Mouse (Mus musculus) embryonic facial prominence, embryonic 11.5 days (tissue): ENCODE measurements at regions not wholly inside any gene's neighbourhood (a gene's known extent, or its start where the extent isn't known, plus 50 kb on each side); places are given as distances from the start of the nearest gene placed in this dataset.

Source experiments
- ATAC-seq: fragments of 200-750 bp; cut with Nextera tagmentation; replicated peaks from 2 replicates; pipeline ENCODE4 v1.8.0; 2017; ENCODE audit warnings: low read depth; ENCODE audit not compliant: insufficient number of reproducible peaks, low FRiP score, low TSS enrichment
- DNase-seq: peaks from one replicate; pipeline ENCODE4 v3.0.0-alpha.2; 2015; ENCODE audit warnings: low spot score
- H3K27ac ChIP-seq: fragments of 300-500 bp; sonication (generic); replicated peaks from 2 replicates; pipeline ENCODE4 v1.5.1; 2014; ENCODE audit warnings: mild to moderate bottlenecking, low read depth, low read length, control low read depth
- H3K27me3 ChIP-seq: fragments of 300-500 bp; sonication (generic); 2 replicates; pipeline ENCODE4 v1.6.1; 2014; ENCODE audit warnings: mild to moderate bottlenecking, low read length, moderate library complexity, mixed read lengths; ENCODE audit not compliant: control insufficient read depth, insufficient read depth
- H3K36me3 ChIP-seq: fragments of 300-500 bp; sonication (generic); replicated peaks from 2 replicates; pipeline ENCODE4 v1.6.1; 2014; ENCODE audit warnings: low read depth, mild to moderate bottlenecking, low read length, moderate library complexity, mixed read lengths; ENCODE audit not compliant: control insufficient read depth, insufficient read depth
- H3K4me1 ChIP-seq: fragments of 300-500 bp; sonication (generic); 2 replicates; pipeline ENCODE4 v1.6.1; 2014; ENCODE audit warnings: low read length, mixed read lengths; ENCODE audit not compliant: control insufficient read depth, insufficient read depth
- H3K4me2 ChIP-seq: fragments of 300-500 bp; sonication (generic); 2 replicates; pipeline ENCODE4 v1.6.1; 2014; ENCODE audit warnings: low read depth, mild to moderate bottlenecking, control low read depth, low read length, moderate library complexity
- H3K4me3 ChIP-seq: fragments of 300-500 bp; sonication (generic); 2 replicates; pipeline ENCODE4 v1.5.1; 2014; ENCODE audit warnings: low read depth, low read length, control low read depth
- H3K9ac ChIP-seq: fragments of 300-500 bp; sonication (generic); replicated peaks from 2 replicates; pipeline ENCODE4 v1.6.1; 2014; ENCODE audit warnings: mild to moderate bottlenecking, control low read depth, low read length
- H3K9me3 ChIP-seq: fragments of 300-500 bp; sonication (generic); replicated peaks from 2 replicates; pipeline ENCODE4 v1.6.1; 2016; ENCODE audit warnings: mild to moderate bottlenecking, low read length, inconsistent platforms, mixed read lengths; ENCODE audit not compliant: control insufficient read depth
- WGBS: fragments of 180-500 bp; shearing (Covaris S2); extraction: QIAGEN DNeasy Blood & Tissue Kit; methylation state at CpG from one replicate; pipeline ENCODE4 v1.1.7; 2014; 5-methylcytosine and 5-hydroxymethylcytosine counted together

DNA sequence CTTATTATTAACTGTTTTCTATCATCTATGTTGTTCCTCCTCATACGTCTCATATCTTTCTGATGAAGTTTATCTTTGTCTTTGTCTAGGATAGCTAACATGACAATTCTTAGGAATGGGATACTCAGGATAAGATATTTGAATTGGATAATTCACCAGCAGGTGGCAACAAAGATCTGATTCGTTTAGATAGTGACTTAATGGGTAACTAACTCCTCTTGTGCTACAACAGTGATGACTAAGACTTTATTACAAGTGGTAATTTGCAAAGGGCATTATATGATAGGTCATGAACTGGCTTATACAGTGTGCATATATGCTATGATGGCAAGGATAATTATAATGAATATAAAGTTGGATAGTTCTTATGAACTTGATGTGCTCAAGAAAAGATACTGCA, 1207.9 kb downstream of the Nxph1 start:
- Histone ChIP-seq H3K9me3 (no peaks in the 10 kb centered on the region), H3K9ac (no peak overlapping the region), H3K4me1 (no peaks in the 10 kb centered on the region), H3K27ac (no peak overlapping the region), H3K27me3 (no peaks in the 10 kb centered on the region), H3K4me2 (no peak overlapping the region), H3K4me3 (no peak overlapping the region), H3K36me3 (no peaks in the 10 kb centered on the region)
- ATAC-seq (no peak), DNase-seq (peak; percentile 8)
- WGBS = 58% methylated on average over 2 of the region's 2 CpGs

DNA sequence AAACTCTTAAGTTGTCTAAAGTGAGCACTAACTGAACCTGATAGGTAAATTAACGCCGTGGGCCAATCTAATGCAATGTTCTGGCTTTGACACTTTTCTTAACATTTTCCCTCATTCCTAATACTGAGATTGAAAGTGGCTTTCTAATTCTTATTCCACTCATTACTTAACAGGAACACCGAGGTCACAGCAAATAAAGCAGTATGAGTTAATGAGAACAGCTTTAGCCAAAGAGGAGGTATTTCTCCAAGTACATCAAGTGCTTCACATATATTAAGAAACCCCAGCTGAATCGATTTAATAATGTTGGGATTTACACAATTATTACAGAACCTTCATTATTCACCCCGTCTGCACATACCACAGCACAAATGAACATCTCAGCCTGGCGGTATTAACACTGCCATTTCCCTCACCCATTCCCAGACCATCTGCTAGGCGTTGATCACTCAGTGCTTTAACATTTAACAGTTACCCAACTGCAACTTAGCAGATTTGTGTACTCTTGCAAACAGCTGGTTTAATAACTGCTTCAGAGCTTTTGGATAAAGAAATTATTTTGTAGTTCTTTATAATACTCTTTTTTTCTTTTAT, 1233.5 kb downstream of the Nxph1 start:
- DNase-seq (no peak), ATAC-seq (no peak)
- Histone ChIP-seq H3K4me3 (no peak overlapping the region), H3K9me3 (no peaks in the 10 kb centered on the region), H3K36me3 (no peaks in the 10 kb centered on the region), H3K27me3 (no peaks in the 10 kb centered on the region), H3K9ac (no peak overlapping the region), H3K4me1 (no peaks in the 10 kb centered on the region), H3K4me2 (no peak overlapping the region), H3K27ac (no peak overlapping the region)
- 84% methylated on average over 7 of the region's 7 CpGs for WGBS

DNA sequence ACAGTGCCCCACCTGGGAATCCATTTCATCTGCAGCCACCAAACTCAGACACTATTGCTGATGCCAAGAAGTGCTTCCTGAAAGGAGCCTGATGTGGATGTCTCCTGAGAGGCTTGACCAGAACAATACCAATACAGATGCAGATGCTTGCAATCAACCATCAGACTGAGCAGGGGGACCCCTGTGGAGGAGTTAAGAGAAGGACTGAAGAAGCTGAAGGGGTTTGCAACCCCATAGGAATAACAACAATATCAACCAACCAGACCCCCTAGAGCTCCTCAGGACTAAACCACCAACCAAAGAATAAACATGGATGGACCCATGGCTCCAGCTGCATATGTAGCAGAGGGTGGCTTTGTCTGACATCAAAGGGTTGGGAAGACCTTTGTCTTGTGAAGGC, 1237.7 kb downstream of the Nxph1 start:
- H3K4me2 ChIP-seq = no peak overlapping the region
- H3K27me3 ChIP-seq = no peaks in the 10 kb centered on the region
- no peak overlapping the region for H3K27ac ChIP-seq
- no peaks in the 10 kb centered on the region for H3K4me1 ChIP-seq
- no peaks in the 10 kb centered on the region for H3K36me3 ChIP-seq
- no peak for DNase-seq
- H3K9ac ChIP-seq = no peak overlapping the region
- no peaks in the 10 kb centered on the region for H3K9me3 ChIP-seq
- ATAC-seq = no peak
- no peak overlapping the region for H3K4me3 ChIP-seq
